Comparison of ENCODE assay signal across 16 mouse cellular contexts in genomic region chr12:49732351-49732750, GRCm38 (mm10).
"Had no signal": no experiment of that assay in that cellular context is flagged by ENCODE, and none has a peak within 500 bp of the region (broad histone marks: within the 10 kb centered on the region; RNA-seq: fewer than 3 reads in every experiment).

No protein-coding gene starts in this region.

- H3K4me2 ChIP-seq: kidney, embryonic 15.5 days; limb, embryonic 15.5 days; liver, embryonic 12.5 days; lung, embryonic 14.5 days; neural tube, embryonic 15.5 days had no signal

- H3K4me3 ChIP-seq: kidney, embryonic 15.5 days; left cerebral cortex, adult 2 months; limb, embryonic 15.5 days; liver, embryonic 12.5 days; midbrain, embryonic 10.5 days; myocyte; neural tube, embryonic 15.5 days had no signal

- ATAC-seq: intestine, embryonic 16.5 days; liver, embryonic 12.5 days had no signal

- H3K36me3 ChIP-seq: kidney, embryonic 15.5 days; limb, embryonic 15.5 days; liver, embryonic 12.5 days; midbrain, embryonic 10.5 days; neural tube, embryonic 15.5 days had no signal

- H3K27ac ChIP-seq: kidney, embryonic 15.5 days; left cerebral cortex, adult 2 months; limb, embryonic 15.5 days; liver, embryonic 12.5 days; midbrain, embryonic 10.5 days; neural tube, embryonic 15.5 days had no signal

- H3K4me1 ChIP-seq: kidney, embryonic 15.5 days; limb, embryonic 15.5 days; liver, embryonic 12.5 days; neural tube, embryonic 15.5 days had no signal

- H3K9me3 ChIP-seq: kidney, embryonic 15.5 days; limb, embryonic 15.5 days; liver, embryonic 12.5 days; midbrain, embryonic 10.5 days; neural tube, embryonic 15.5 days had no signal

- H3K27me3 ChIP-seq: kidney, embryonic 15.5 days; limb, embryonic 15.5 days; liver, embryonic 12.5 days; neural tube, embryonic 15.5 days had no signal

- H3K9ac ChIP-seq: kidney, embryonic 15.5 days; limb, embryonic 15.5 days; liver, embryonic 12.5 days; lung, embryonic 14.5 days; neural tube, embryonic 15.5 days had no signal

- DNase-seq: kidney, adult 2 months; kidney, postnatal 14 days; lung, embryonic 14.5 days; lung, postnatal 10 days; lung, postnatal 4 days; right cerebral cortex, adult 18-20 months; right cerebral cortex, postnatal 25 days; thymus, postnatal 4 days had no signal
